Mouse (Mus musculus) MEL (cell line): Measurements from ENCODE around the gene Atxn7l3. TPM values are rescaled to one million over a fixed set of nuclear protein-coding genes. Genes with fewer than 3 reads are reported as not detected.

Source experiments
- DNase-seq: peaks from one replicate; pipeline ENCODE4 v3.0.0; 2011; ENCODE audit warnings: low read depth, low spot score
- H3K27ac ChIP-seq: 2 replicates; pipeline ENCODE4 v1.5.1; 2012; ENCODE audit warnings: low read depth, mild to moderate bottlenecking, control low read depth, low read length, moderate library complexity; ENCODE audit not compliant: control insufficient read depth
- H3K27me3 ChIP-seq, 2 experiments: fragments of 150-350 bp in 1 of 2; sonication (generic) in 1 of 2; 2 replicates each; pipeline ENCODE4 v1.6.1; 2012; ENCODE audit warnings: low read length in 2 of 2, mild to moderate bottlenecking in 2 of 2, improper control_type of control experiment in 1 of 2, moderate library complexity in 1 of 2; ENCODE audit not compliant: insufficient read depth in 2 of 2, control insufficient read depth in 1 of 2
- H3K36me3 ChIP-seq, 2 experiments: 2 replicates each; pipeline ENCODE4 v1.6.1; 2012 to 2014; ENCODE audit warnings: low read length in 2 of 2, improper control_type of control experiment in 1 of 2, inconsistent platforms in 1 of 2, mild to moderate bottlenecking in 1 of 2; ENCODE audit not compliant: insufficient read depth in 2 of 2, control insufficient read depth in 1 of 2
- H3K4me1 ChIP-seq, 2 experiments: fragments of 150-350 bp in 1 of 2; sonication (generic) in 1 of 2; 2 replicates each; pipeline ENCODE4 v1.6.1; 2012; ENCODE audit warnings: low read length in 2 of 2, improper control_type of control experiment in 1 of 2, mild to moderate bottlenecking in 1 of 2; ENCODE audit not compliant: insufficient read depth in 2 of 2, control insufficient read depth in 1 of 2
- H3K4me3 ChIP-seq, 2 experiments: fragments of 150-350 bp in 1 of 2; sonication (generic) in 1 of 2; 2 replicates each; pipeline ENCODE4 v1.5.1; 2012; ENCODE audit warnings: low read depth in 2 of 2, low read length in 2 of 2, mild to moderate bottlenecking in 2 of 2, moderate library complexity in 2 of 2, control low read depth in 1 of 2, improper control_type of control experiment in 1 of 2; ENCODE audit not compliant: control insufficient read depth in 1 of 2, insufficient read depth in 1 of 2
- H3K79me2 ChIP-seq: 2 replicates; pipeline ENCODE4 v1.6.1; 2012; ENCODE audit warnings: mild to moderate bottlenecking, low read length, moderate library complexity; ENCODE audit not compliant: control insufficient read depth, poor library complexity, insufficient read depth
- H3K9ac ChIP-seq: 2 replicates; pipeline ENCODE4 v1.6.1; 2012; ENCODE audit warnings: low read depth, mild to moderate bottlenecking, control low read depth, low read length, moderate library complexity; ENCODE audit not compliant: control insufficient read depth, poor library complexity, severe bottlenecking
- H3K9me3 ChIP-seq: fragments of 150-350 bp; sonication (generic); replicated peaks from 2 replicates; pipeline ENCODE4 v1.6.1; 2012; ENCODE audit warnings: mild to moderate bottlenecking, low read length, improper control_type of control experiment, moderate library complexity; ENCODE audit not compliant: insufficient read depth
- BHLHE40 ChIP-seq: IDR thresholded peaks from 2 replicates; pipeline ENCODE4 v1.6.1; 2012; ENCODE audit warnings: low read depth, mild to moderate bottlenecking, inconsistent platforms, low read length, improper control_type of control experiment, borderline replicate concordance
- CHD1 ChIP-seq: IDR thresholded peaks from 2 replicates; pipeline ENCODE4 v1.6.1; 2012; ENCODE audit warnings: low read depth, mild to moderate bottlenecking, inconsistent platforms, low read length, improper control_type of control experiment
- CHD2 ChIP-seq: IDR thresholded peaks from 2 replicates; pipeline ENCODE4 v1.6.1; 2011; ENCODE audit warnings: low read length, improper control_type of control experiment
- CTCF ChIP-seq, 3 experiments: IDR thresholded peaks in 2 of 3; conservative IDR thresholded peaks in 1 of 3; 2 replicates each; pipeline ENCODE4 v1.5.1; 2011 to 2012; ENCODE audit warnings: low read length in 3 of 3, low read depth in 2 of 3, mild to moderate bottlenecking in 2 of 3, improper control_type of control experiment in 1 of 3, inconsistent platforms in 1 of 3, mixed read lengths in 1 of 3, moderate library complexity in 1 of 3; ENCODE audit not compliant: control insufficient read depth in 1 of 3, insufficient read depth in 1 of 3, poor library complexity in 1 of 3, severe bottlenecking in 1 of 3
- E2F4 ChIP-seq: IDR thresholded peaks from 2 replicates; pipeline ENCODE4 v1.6.1; 2011; ENCODE audit warnings: low read depth, low read length, improper control_type of control experiment, borderline replicate concordance
- ELF1 ChIP-seq: IDR thresholded peaks from 2 replicates; pipeline ENCODE4 v1.6.1; 2014; ENCODE audit warnings: low read depth, mild to moderate bottlenecking, inconsistent platforms, low read length, improper control_type of control experiment, moderate library complexity
- GABPA ChIP-seq: IDR thresholded peaks from 2 replicates; pipeline ENCODE4 v1.6.1; 2012; ENCODE audit warnings: low read depth, mild to moderate bottlenecking, inconsistent platforms, low read length, improper control_type of control experiment, moderate library complexity
- HCFC1 ChIP-seq: IDR thresholded peaks from 2 replicates; pipeline ENCODE4 v1.6.1; 2012; ENCODE audit warnings: low read depth, mild to moderate bottlenecking, inconsistent platforms, low read length, improper control_type of control experiment, moderate library complexity
- JUND ChIP-seq: IDR thresholded peaks from 2 replicates; pipeline ENCODE4 v1.6.1; 2011; ENCODE audit warnings: low read depth, mild to moderate bottlenecking, improper control_type of control experiment, low read length
- KAT2A ChIP-seq: conservative IDR thresholded peaks from 2 replicates; pipeline ENCODE4 v1.6.1; 2012; ENCODE audit warnings: low read depth, low read length, improper control_type of control experiment, inconsistent platforms
- MAFK ChIP-seq: IDR thresholded peaks from 2 replicates; pipeline ENCODE4 v1.6.1; 2011; ENCODE audit warnings: low read depth, mild to moderate bottlenecking, low read length, improper control_type of control experiment, borderline replicate concordance
- MAX ChIP-seq: IDR thresholded peaks from 2 replicates; pipeline ENCODE4 v1.6.1; 2011; ENCODE audit warnings: low read length, improper control_type of control experiment
- MAZ ChIP-seq: IDR thresholded peaks from 2 replicates; pipeline ENCODE4 v1.6.1; 2012; ENCODE audit warnings: low read depth, mild to moderate bottlenecking, inconsistent platforms, low read length, improper control_type of control experiment
- MEF2A ChIP-seq: IDR thresholded peaks from 2 replicates; pipeline ENCODE4 v1.6.1; 2014; ENCODE audit warnings: low read depth, mild to moderate bottlenecking, inconsistent platforms, low read length, improper control_type of control experiment; ENCODE audit not compliant: poor library complexity, insufficient replicate concordance, severe bottlenecking; ENCODE audit errors: extremely low read depth
- MYB ChIP-seq: IDR thresholded peaks from 2 replicates; pipeline ENCODE4 v1.6.1; 2011; ENCODE audit warnings: mild to moderate bottlenecking, low read depth, low read length, improper control_type of control experiment
- NELFE ChIP-seq: IDR thresholded peaks from 2 replicates; pipeline ENCODE4 v1.6.1; 2011; ENCODE audit warnings: low read depth, low read length, improper control_type of control experiment
- NRF1 ChIP-seq: IDR thresholded peaks from 2 replicates; pipeline ENCODE4 v1.6.1; 2014; ENCODE audit warnings: low read depth, mild to moderate bottlenecking, inconsistent platforms, low read length, improper control_type of control experiment, moderate library complexity; ENCODE audit not compliant: poor library complexity, insufficient read depth, severe bottlenecking
- SIN3A ChIP-seq: IDR thresholded peaks from 2 replicates; pipeline ENCODE4 v1.6.1; 2012; ENCODE audit warnings: low read length, improper control_type of control experiment, inconsistent platforms
- TAL1 ChIP-seq: IDR thresholded peaks from 2 replicates; pipeline ENCODE4 v1.6.1; 2012; ENCODE audit warnings: mild to moderate bottlenecking, inconsistent platforms, low read length, moderate library complexity, mixed read lengths
- TBP ChIP-seq: IDR thresholded peaks from 2 replicates; pipeline ENCODE4 v1.8.0; 2011; ENCODE audit warnings: low read depth, low read length, improper control_type of control experiment
- TCF12 ChIP-seq: IDR thresholded peaks from 2 replicates; pipeline ENCODE4 v1.6.1; 2014; ENCODE audit warnings: low read depth, mild to moderate bottlenecking, inconsistent platforms, low read length, improper control_type of control experiment, moderate library complexity
- USF1 ChIP-seq: IDR thresholded peaks from 2 replicates; pipeline ENCODE4 v1.6.1; 2014; ENCODE audit warnings: low read depth, mild to moderate bottlenecking, inconsistent platforms, low read length, improper control_type of control experiment, moderate library complexity
- USF2 ChIP-seq, 2 experiments: IDR thresholded peaks; 2 replicates each; pipeline ENCODE4 v1.6.1; 2011 to 2012; ENCODE audit warnings: improper control_type of control experiment in 2 of 2, low read length in 2 of 2, borderline replicate concordance in 1 of 2, inconsistent platforms in 1 of 2, low read depth in 1 of 2, mild to moderate bottlenecking in 1 of 2; ENCODE audit not compliant: insufficient read depth in 1 of 2
- ZC3H11A ChIP-seq: IDR thresholded peaks from 2 replicates; pipeline ENCODE4 v1.6.1; 2012; ENCODE audit warnings: low read depth, mild to moderate bottlenecking, inconsistent platforms, low read length, improper control_type of control experiment
- ZKSCAN1 ChIP-seq: IDR thresholded peaks from 2 replicates; pipeline ENCODE4 v1.6.1; 2012; ENCODE audit warnings: low read depth, mild to moderate bottlenecking, inconsistent platforms, low read length, improper control_type of control experiment, moderate library complexity
- ZNF384 ChIP-seq: IDR thresholded peaks from 2 replicates; pipeline ENCODE4 v1.6.1; 2012; ENCODE audit warnings: low read depth, mild to moderate bottlenecking, inconsistent platforms, low read length, improper control_type of control experiment
- polyA plus RNA-seq, 2 experiments: library from polyadenylated mRNA; stranded (reverse) in 1 of 2; unstranded in 1 of 2; fragments of >175 nt in 1 of 2; fragments of >200 nt in 1 of 2; gene quantifications; 2 replicates each; pipeline versions ENCODE4 v1.2.1 to v1.2.4; 2012; ENCODE audit warnings: low replicate concordance in 2 of 2, low read depth in 1 of 2; ENCODE audit not compliant: insufficient read length in 2 of 2, insufficient read depth in 1 of 2, missing spikeins in 1 of 2
- total RNA-seq: library from RNA; depleted of rRNA; stranded (reverse); fragments of 300-350 nt; gene quantifications from 2 replicates; pipeline ENCODE4 v1.2.3, GENCODE M21; 2012

Atxn7l3 gene
- total and polyA plus RNA-seq, 3 experiments = 39.4 to 53.0 (median 46.7) TPM

DNA sequence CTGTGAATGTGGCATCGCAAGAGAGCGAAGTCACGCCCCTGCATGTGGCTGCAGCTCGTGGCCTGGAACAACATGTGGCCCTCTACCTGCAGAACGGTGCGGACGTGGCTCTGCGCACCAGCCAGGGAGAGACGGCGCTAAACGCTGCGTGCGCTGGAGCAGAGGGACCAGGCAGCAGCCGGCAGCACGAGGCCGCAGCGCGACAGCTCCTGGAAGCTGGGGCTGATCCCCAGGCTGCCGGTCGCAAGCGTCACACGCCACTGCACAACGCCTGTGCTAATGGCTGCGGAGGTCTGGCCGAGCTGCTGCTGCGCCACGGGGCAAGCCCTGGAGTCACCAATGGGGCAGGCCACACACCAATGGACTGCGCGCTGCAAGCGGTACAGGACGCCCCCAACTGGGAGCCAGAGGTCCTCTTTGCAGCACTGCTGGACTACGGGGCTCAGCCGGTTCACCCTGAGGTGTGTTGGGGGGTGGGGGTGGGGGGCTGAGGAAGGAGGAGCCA, 20.0 kb downstream of the Atxn7l3 start (continued):
- TF ChIP-seq HCFC1 (peak; percentile 11; the same call in 1 of the 2 replicates), E2F4 (no peak), ZNF384 (no peak)

DNA sequence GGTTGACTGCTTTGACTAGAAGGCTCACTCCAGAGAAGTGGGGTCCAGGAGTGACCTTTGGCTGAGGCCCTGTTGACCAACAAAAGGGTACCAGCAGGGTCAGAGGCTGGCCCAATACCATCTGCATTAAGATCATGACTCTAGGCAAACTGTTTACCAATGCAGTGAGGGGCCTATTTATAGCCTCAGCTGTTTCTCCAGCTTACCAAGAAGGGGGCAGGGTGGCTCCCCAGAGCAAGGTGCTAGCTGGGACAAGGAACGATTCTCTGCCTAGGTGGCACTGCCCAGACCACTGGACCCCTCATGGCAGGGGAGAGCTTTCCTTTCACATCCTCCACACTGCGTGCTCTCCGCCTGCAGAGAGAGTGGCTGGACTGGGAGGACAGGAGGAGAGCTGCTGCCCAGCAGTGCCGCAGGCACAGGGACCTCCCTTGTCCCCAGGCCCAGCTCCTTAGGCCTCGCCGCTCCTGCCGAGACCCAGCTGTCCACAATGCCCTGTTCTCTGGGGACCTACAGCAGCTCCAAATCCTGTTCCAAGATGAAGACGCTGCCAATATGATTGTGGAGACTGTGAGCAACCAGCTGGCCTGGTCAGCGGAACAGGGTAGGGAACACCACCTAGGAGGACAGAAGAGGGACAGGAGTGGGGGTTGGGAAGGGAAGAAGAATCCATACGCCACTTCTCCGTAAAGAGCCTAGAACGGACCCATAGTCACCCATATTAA, 27.7 kb downstream of the Atxn7l3 start, which contains the start of gene Asb16:
TSS of gene Asb16 (plus strand) at position 224 of the 725 bp plus-strand sequence.
- Histone ChIP-seq H3K27ac (no peak within 1 kb of the TSS), H3K79me2 (no peaks in the 10 kb centered on the region), H3K9me3 (no peaks in the 10 kb centered on the region), H3K36me3 (no peaks in the 10 kb centered on the region), H3K27me3 (no peaks in the 10 kb centered on the region; a peak in 1 of 4 replicates), H3K4me1 (no peaks in the 10 kb centered on the region), H3K4me3 (peak within 1 kb of the TSS; percentile 30 to 35; a peak in 3 of 4 replicates), H3K9ac (0 out of 2 replicates have a peak within 1 kb of the TSS, but pooled peaks have one; percentile 30)
- TF ChIP-seq SIN3A (no peak), GABPA (no peak), TBP (no peak), MAZ (no peak), ZC3H11A (no peak), ZKSCAN1 (no peak), MEF2A (no peak), CHD2 (no peak), MAFK (no peak), ZNF384 (no peak), TCF12 (no peak), TAL1 (no peak), MYB (no peak)
- DNase-seq = no peak

DNA sequence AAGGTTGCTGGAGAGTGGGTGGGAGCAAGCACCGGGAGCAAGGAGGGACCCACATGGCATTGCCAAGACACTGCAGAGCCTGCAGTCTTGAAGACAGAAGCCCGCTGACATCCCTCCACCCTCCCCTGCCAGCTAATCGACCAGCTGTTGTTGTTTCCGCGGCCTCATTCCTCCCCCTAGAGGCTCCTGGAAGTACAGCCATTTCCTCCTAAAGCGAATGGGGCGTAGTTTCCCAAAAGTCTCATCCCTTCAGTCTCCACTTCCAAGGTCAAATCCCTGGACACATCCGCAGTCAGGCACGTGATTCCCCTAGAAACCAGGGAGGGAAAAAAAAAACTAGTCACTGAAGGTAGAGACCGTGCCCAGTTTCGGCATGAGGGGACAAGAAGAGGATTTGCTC, 29.0 kb downstream of the Atxn7l3 start:
- DNase-seq = peak; percentile 84
- H3K4me3 ChIP-seq = peak overlapping the region; percentile 30 to 35; a peak in 3 of 4 replicates
- no peaks in the 10 kb centered on the region for H3K9me3 ChIP-seq
- H3K9ac ChIP-seq = 0 out of 2 replicates have a peak overlapping the region, but pooled peaks have one; percentile 30
- H3K4me1 ChIP-seq = no peaks in the 10 kb centered on the region
- no peak overlapping the region for H3K27ac ChIP-seq
- H3K79me2 ChIP-seq = no peaks in the 10 kb centered on the region
- H3K36me3 ChIP-seq = no peaks in the 10 kb centered on the region
- H3K27me3 ChIP-seq = no peaks in the 10 kb centered on the region; a peak in 1 of 4 replicates
- no peak for TF ChIP-seq NRF1
- no peak for TF ChIP-seq MAFK
- no peak for TF ChIP-seq ZKSCAN1
- TF ChIP-seq ZNF384 = no peak
- no peak for TF ChIP-seq USF1
- no peak for TF ChIP-seq NELFE
- TF ChIP-seq HCFC1 = no peak
- TF ChIP-seq USF2 (IDR thresholded peaks at IDR 0.05; ENCODE audit: borderline replicate concordance in 1 of 2, insufficient read depth in 1 of 2, low read depth in 1 of 2, low read length in 2 of 2) = no peak
- TF ChIP-seq JUND = no peak
- no peak for TF ChIP-seq CHD1
- no peak for TF ChIP-seq MAX
- no peak for TF ChIP-seq GABPA
- no peak for TF ChIP-seq MEF2A
- TF ChIP-seq E2F4 = no peak
- TF ChIP-seq ELF1 = peak; percentile 59
- TF ChIP-seq BHLHE40 = no peak
- peak; percentile 68 to 86 (median 84) for TF ChIP-seq CTCF (IDR thresholded peaks at IDR 0.05 in 2 of 3, conservative IDR thresholded peaks at IDR 0.05 in 1 of 3; ENCODE audit: control insufficient read depth in 1 of 3, insufficient read depth in 1 of 3, low read depth in 2 of 3, low read length in 3 of 3, poor library complexity in 1 of 3, severe bottlenecking in 1 of 3)
- no peak for TF ChIP-seq KAT2A
